Mouse (Mus musculus): ENCODE measurements at regions not wholly inside any gene's neighbourhood (a gene's known extent, or its start where the extent isn't known, plus 50 kb on each side); places are given as distances from the start of the nearest gene placed in this dataset.

DNA sequence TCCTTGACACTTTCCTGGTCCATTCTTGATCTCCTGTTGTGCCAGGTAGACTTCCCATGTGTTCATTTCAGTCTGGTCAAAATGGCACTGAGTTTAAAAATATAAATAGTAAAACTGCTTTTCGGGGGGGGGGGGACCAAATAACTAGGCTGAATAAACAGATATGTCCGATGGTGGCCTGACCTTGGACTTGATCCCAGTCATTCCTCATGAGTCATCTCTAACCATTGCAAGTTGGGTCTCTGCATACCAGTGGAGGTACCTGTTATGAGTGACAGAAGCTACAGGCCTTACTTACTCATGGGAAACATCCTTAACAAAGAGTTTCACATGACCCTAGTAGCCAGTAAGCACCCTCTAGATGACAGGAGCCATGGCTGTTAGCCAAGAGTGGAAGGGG, 76.2 kb upstream of the Ncam1 start:
- H3K27me3 ChIP-seq (ENCODE audit: control insufficient read depth, insufficient read depth, low read length), result no peaks in the 10 kb centered on the region

DNA sequence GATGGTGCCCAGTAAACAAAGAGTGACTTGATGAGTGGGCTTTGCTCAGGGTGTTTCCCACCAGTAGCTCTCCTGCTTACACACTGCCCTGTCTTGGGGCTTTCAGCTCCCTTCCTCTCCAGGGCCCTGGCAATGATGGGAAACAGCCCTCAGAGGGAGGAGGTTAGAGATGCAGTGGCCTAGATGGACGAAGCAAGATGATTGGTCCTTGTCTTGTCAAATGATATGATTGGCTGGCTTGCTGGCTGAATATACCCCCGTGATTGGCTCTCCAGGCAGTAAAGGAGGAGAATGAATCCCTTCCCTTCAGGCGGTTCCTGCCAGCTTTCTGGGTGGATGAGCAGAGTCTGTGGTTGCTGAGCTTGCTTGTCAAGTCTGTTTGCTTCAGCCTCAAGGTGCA, 74.8 kb upstream of the Ncam1 start:
- Histone ChIP-seq H3K4me1 (ENCODE audit: control insufficient read depth, insufficient read depth, low read length) (peaks cover 3% of the 10 kb centered on the region; the same call in 1 of the 2 replicates), H3K27me3 (ENCODE audit: control insufficient read depth, insufficient read depth, low read length) (no peaks in the 10 kb centered on the region), H3K27ac (ENCODE audit: insufficient read depth, low read length) (0 out of 2 replicates have a peak overlapping the region, but pooled peaks have one; percentile 8), H3K4me3 (replicated peaks; ENCODE audit: insufficient read depth, low read depth, low read length) (peak overlapping the region; percentile 26)
- TF ChIP-seq CTCF (IDR thresholded peaks at IDR 0.05; ENCODE audit: borderline replicate concordance, insufficient read depth, low read depth, low read length) (no peak), POLR2A (IDR thresholded peaks at IDR 0.05; ENCODE audit: borderline replicate concordance, insufficient read depth, low read length) (peak; percentile 42; the same call in 1 of the 2 replicates)
- 14% methylated on average over 3 of the region's 3 CpGs for WGBS
- peak; percentile 72 to 87 for DNase-seq

More for the DNA sequence above, 76.2 kb upstream of the Ncam1 start:
- TF ChIP-seq POLR2A (IDR thresholded peaks at IDR 0.05; ENCODE audit: borderline replicate concordance, insufficient read depth, low read length) (no peak), CTCF (IDR thresholded peaks at IDR 0.05; ENCODE audit: borderline replicate concordance, insufficient read depth, low read depth, low read length) (no peak)
- whole genome bisulfite sequencing, result 35% methylated on average over 2 of the region's 2 CpGs
- Histone ChIP-seq H3K4me3 (replicated peaks; ENCODE audit: insufficient read depth, low read depth, low read length) (no peak overlapping the region), H3K4me1 (ENCODE audit: control insufficient read depth, insufficient read depth, low read length) (peaks cover 3% of the 10 kb centered on the region; the same call in 1 of the 2 replicates), H3K27ac (ENCODE audit: insufficient read depth, low read length) (no peak overlapping the region)
- peak in 1 of 2 experiments; percentile 20 for DNase-seq

DNA sequence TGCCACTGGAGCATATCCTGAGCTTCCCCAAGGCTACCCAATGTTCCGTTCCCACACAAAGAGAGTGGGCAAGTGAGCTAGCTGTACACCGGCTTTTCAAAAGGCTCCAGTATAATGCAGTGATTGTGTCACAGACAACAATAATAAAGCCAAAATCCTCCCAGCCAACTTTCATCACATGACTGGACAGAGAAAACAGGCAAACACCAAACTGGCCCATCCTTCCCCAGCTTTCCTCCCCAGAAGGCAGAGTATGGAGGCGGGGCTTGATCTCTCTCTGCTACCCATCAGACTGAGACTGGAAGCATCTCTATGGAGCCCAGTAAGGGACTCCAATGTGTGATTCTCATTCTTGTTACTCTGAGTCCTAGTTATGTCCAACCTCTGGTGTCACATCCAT, 52.8 kb upstream of the Ncam1 start:
- no peak overlapping the region for H3K27ac ChIP-seq (ENCODE audit: insufficient read depth, low read length)
- TF ChIP-seq POLR2A (IDR thresholded peaks at IDR 0.05; ENCODE audit: borderline replicate concordance, insufficient read depth, low read length) (no peak), CTCF (IDR thresholded peaks at IDR 0.05; ENCODE audit: borderline replicate concordance, insufficient read depth, low read depth, low read length) (no peak)
- no peaks in the 10 kb centered on the region for H3K27me3 ChIP-seq (ENCODE audit: control insufficient read depth, insufficient read depth, low read length)
- DNase-seq, result peak in 1 of 2 experiments; percentile 21
- 82% methylated on average over 3 of the region's 3 CpGs for WGBS
- no peak overlapping the region for H3K4me3 ChIP-seq (replicated peaks; ENCODE audit: insufficient read depth, low read depth, low read length)
- H3K4me1 ChIP-seq (ENCODE audit: control insufficient read depth, insufficient read depth, low read length), result no peaks in the 10 kb centered on the region

DNA sequence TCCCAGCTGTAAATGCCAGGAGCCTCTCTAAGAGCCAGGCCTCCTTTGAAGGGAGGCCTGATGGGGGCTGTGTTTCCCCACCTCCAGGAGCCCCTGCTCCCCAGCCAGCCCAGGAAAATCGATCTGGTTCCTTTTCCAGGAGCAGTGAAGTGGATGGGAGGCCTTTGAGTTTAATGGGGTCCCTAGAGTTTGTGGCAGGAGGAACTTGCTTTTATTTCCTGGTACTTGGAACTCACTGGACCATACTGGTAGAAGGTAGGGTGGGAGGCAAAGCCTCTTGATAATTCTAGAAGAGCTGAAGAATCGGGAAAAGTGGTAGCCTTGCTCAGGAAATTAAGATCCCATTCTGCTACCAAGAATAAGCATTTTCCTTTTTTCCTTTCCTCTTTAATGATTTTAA, 50.7 kb upstream of the Ncam1 start:
- H3K27me3 ChIP-seq (ENCODE audit: control insufficient read depth, insufficient read depth, low read length), result no peaks in the 10 kb centered on the region
- WGBS, result 56% methylated on average over 2 of the region's 2 CpGs

DNA sequence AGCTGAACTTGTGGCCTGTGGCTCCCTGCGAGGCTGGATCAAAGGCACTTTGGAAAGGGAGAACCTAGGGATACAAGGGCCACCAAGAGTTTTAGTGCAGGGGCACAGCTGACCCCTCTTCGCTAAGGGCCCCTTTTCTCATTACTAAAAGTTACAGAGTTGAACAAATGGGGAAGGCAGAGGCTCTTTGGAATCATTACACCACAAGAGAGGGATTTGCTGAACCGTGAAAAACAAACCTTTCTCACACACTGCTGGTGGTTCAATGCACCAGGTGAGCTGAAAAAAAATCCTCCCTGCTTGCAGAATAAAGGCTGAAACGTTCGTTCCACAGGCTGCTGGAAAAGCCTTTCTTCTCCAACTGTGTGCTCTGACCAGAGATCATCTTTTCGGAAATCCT, 50.2 kb upstream of the Ncam1 start:
- H3K27me3 ChIP-seq (ENCODE audit: control insufficient read depth, insufficient read depth, low read length), result no peaks in the 10 kb centered on the region
- H3K27ac ChIP-seq (ENCODE audit: insufficient read depth, low read length), result no peak overlapping the region
- no peak overlapping the region for H3K4me3 ChIP-seq (replicated peaks; ENCODE audit: insufficient read depth, low read depth, low read length)
- no peak for DNase-seq
- no peak for TF ChIP-seq POLR2A (IDR thresholded peaks at IDR 0.05; ENCODE audit: borderline replicate concordance, insufficient read depth, low read length)
- TF ChIP-seq CTCF (IDR thresholded peaks at IDR 0.05; ENCODE audit: borderline replicate concordance, insufficient read depth, low read depth, low read length), result no peak
- WGBS, result 44% methylated on average over 6 of the region's 6 CpGs
- H3K4me1 ChIP-seq (ENCODE audit: control insufficient read depth, insufficient read depth, low read length), result no peaks in the 10 kb centered on the region

More for the DNA sequence above, 50.7 kb upstream of the Ncam1 start:
- Histone ChIP-seq H3K4me3 (replicated peaks; ENCODE audit: insufficient read depth, low read depth, low read length) (no peak overlapping the region), H3K27ac (ENCODE audit: insufficient read depth, low read length) (no peak overlapping the region), H3K4me1 (ENCODE audit: control insufficient read depth, insufficient read depth, low read length) (no peaks in the 10 kb centered on the region)
- TF ChIP-seq POLR2A (IDR thresholded peaks at IDR 0.05; ENCODE audit: borderline replicate concordance, insufficient read depth, low read length) (no peak), CTCF (IDR thresholded peaks at IDR 0.05; ENCODE audit: borderline replicate concordance, insufficient read depth, low read depth, low read length) (no peak)
- DNase-seq, result no peak

All from cerebellum, adult 2 months (tissue).